In genomic region chr11:76857111-76857510, GRCm38 (mm10) we compare ENCODE assay signal across 13 mouse cellular contexts. TPM values are rescaled to one million over a fixed set of nuclear protein-coding genes. Genes with fewer than 3 reads are reported as not detected.
DNase-seq lines count a peak whose midpoint lies in the region; ATAC-seq and TF ChIP-seq lines count a peak whose summit lies in the region.
"Had no signal": no experiment of that assay in that cellular context is flagged by ENCODE, and none has a peak within 500 bp of the region (broad histone marks: within the 10 kb centered on the region; RNA-seq: fewer than 3 reads in every experiment).

No protein-coding gene starts in this region.

- TF ChIP-seq CTCF in lung, postnatal 0 days (IDR thresholded peaks at IDR 0.05) = no peak

- H3K4me2 ChIP-seq in lung, postnatal 0 days (replicated peaks; ENCODE audit: low read depth, low read length) = no peak overlapping the region

- no peaks in the 10 kb centered on the region for H3K9me3 ChIP-seq in lung, postnatal 0 days (ENCODE audit: low read length)

- no peak overlapping the region for H3K27ac ChIP-seq in lung, postnatal 0 days (ENCODE audit: low read length)
- H3K27ac ChIP-seq: left cerebral cortex, adult 2 months had no signal

- no peak for TF ChIP-seq EP300 in lung, postnatal 0 days (IDR thresholded peaks at IDR 0.05)

- DNase-seq in adrenal gland, postnatal 36 days = peak; percentile 11 to 37
- no peak for DNase-seq in adrenal gland, adult 18-20 months (ENCODE audit: low spot score in 2 of 2)
- DNase-seq in 3134 (ENCODE audit: extremely low read depth, insufficient read length, low spot score) = peak; percentile 24
- peak; percentile 38 for DNase-seq in heart, adult 8-10 months (ENCODE audit: low spot score)
- peak; percentile 77 for DNase-seq in lung, postnatal 0 days (ENCODE audit: low spot score)
- no peak for DNase-seq in spleen, adult 18-20 months
- no peak for DNase-seq in spleen, postnatal 14 days (ENCODE audit: low spot score in 2 of 2)
- no peak for DNase-seq in kidney, adult 9 months

- no peak overlapping the region for H3K4me3 ChIP-seq in lung, postnatal 0 days (ENCODE audit: low read depth, low read length)
- H3K4me3 ChIP-seq: left cerebral cortex, adult 2 months had no signal

- peak; percentile 76 for ATAC-seq in lung, postnatal 0 days
- ATAC-seq: activated CD4-positive, CD25-positive, alpha-beta regulatory T cell, adult 4 months; forebrain, embryonic 16.5 days had no signal

- H3K36me3 ChIP-seq in lung, postnatal 0 days (ENCODE audit: insufficient read depth, low read length) = no peaks in the 10 kb centered on the region

- H3K4me1 ChIP-seq in lung, postnatal 0 days (ENCODE audit: insufficient read depth, low read depth, low read length) = peaks cover 3% of the 10 kb centered on the region; the same call in 1 of the 2 replicates

- no peak overlapping the region for H3K9ac ChIP-seq in lung, postnatal 0 days (replicated peaks; ENCODE audit: low read depth)

- H3K27me3 ChIP-seq in lung, postnatal 0 days (replicated peaks; ENCODE audit: insufficient read depth, low read length) = no peaks in the 10 kb centered on the region

- 46% methylated on average over 7 of the region's 7 CpGs for WGBS in lung, postnatal 0 days

RNA-seq across cellular contexts. Expression of gene Cpd, which starts 10.3 kb away (rescaled TPM):
- 10 to 100 TPM; 42.1 to 47.6 TPM for total RNA-seq in adrenal gland, postnatal 36 days (2021)
- 10 to 100 TPM; 29.8 to 39.1 TPM for total RNA-seq in adrenal gland, adult 18-20 months (2021)
- total RNA-seq in heart, adult 8-10 months (2022) = 10 to 100 TPM; 32.8 to 38.8 (median 37.0) TPM
- polyA plus RNA-seq in lung, postnatal 0 days (2015; fragmentation: Nextera tagmentation; extraction: Ambion mirVana) = 15.7 and 16.7 TPM in 2 replicates

RNA-seq across cellular contexts. Expression of gene Tmigd1, which starts 44.8 kb away (rescaled TPM):
- 1 to 10 TPM in 1 of 2 experiments, under 1 TPM in 1; 0.66 to 1.1 TPM for total RNA-seq in adrenal gland, postnatal 36 days (2021)
- total RNA-seq in adrenal gland, adult 18-20 months (2021) = under 1 TPM; 0.29 to 0.83 TPM
- total RNA-seq in heart, adult 8-10 months (2022) = under 1 TPM in 2 of 4 experiments, not detected in 2; 0.38 to 0.53 TPM
- polyA plus RNA-seq in lung, postnatal 0 days (2015; fragmentation: Nextera tagmentation; extraction: Ambion mirVana) = 0.29 and 0.44 TPM in 2 replicates
- total RNA-seq: left cerebral cortex, adult 2 months had no signal
- polyA plus RNA-seq: forebrain, embryonic 16.5 days; neural tube, embryonic 14.5 days; spleen, adult 2 months had no signal

Comparison
In these comparisons a context has a peak if more than half of its experiments do, and no peak if none do; other contexts are left out.
1. DNase-seq: peak in adrenal gland, postnatal 36 days (2 of 2), 3134 (single experiment), heart, adult 8-10 months (single experiment) and lung, postnatal 0 days (single experiment); none in adrenal gland, adult 18-20 months (0 of 2), spleen, adult 18-20 months (0 of 2), spleen, postnatal 14 days (0 of 2) and kidney, adult 9 months (single experiment).